Mouse (Mus musculus) lung, postnatal 0 days (tissue): ENCODE results near the gene P4ha1. TPM values are rescaled to one million over a fixed set of nuclear protein-coding genes. Genes with fewer than 3 reads are reported as not detected.

Experiments used
- ATAC-seq: fragments of 200-750 bp; cut with Nextera tagmentation; 2 replicates; pipeline ENCODE4 v1.8.0; 2017; ENCODE audit warnings: moderate library complexity
- DNase-seq: peaks from one replicate; pipeline ENCODE4 v3.0.0-alpha.2; 2016; ENCODE audit warnings: low spot score
- H3K27ac ChIP-seq: fragments of 300-500 bp; sonication (generic); 2 replicates; pipeline ENCODE4 v1.5.1; 2014; ENCODE audit warnings: antibody characterized with exemption, mild to moderate bottlenecking, low read length, mixed read lengths
- H3K27me3 ChIP-seq: fragments of 300-500 bp; sonication (generic); replicated peaks from 2 replicates; pipeline ENCODE4 v1.6.1; 2014; ENCODE audit warnings: low read length, mixed read lengths; ENCODE audit not compliant: insufficient read depth
- H3K36me3 ChIP-seq: fragments of 300-500 bp; sonication (generic); 2 replicates; pipeline ENCODE4 v1.6.1; 2014; ENCODE audit warnings: low read length, mixed read lengths; ENCODE audit not compliant: insufficient read depth
- H3K4me1 ChIP-seq: fragments of 300-500 bp; sonication (generic); 2 replicates; pipeline ENCODE4 v1.6.1; 2014; ENCODE audit warnings: antibody characterized with exemption, low read depth, low read length, mixed read lengths; ENCODE audit not compliant: insufficient read depth
- H3K4me2 ChIP-seq: fragments of 300-500 bp; sonication (generic); replicated peaks from 2 replicates; pipeline ENCODE4 v1.6.1; 2014; ENCODE audit warnings: low read depth, mild to moderate bottlenecking, low read length, moderate library complexity, mixed read lengths
- H3K4me3 ChIP-seq: fragments of 300-500 bp; sonication (generic); 2 replicates; pipeline ENCODE4 v1.5.1; 2014; ENCODE audit warnings: low read depth, low read length
- H3K9ac ChIP-seq: fragments of 300-500 bp; sonication (generic); replicated peaks from 2 replicates; pipeline ENCODE4 v1.6.1; 2014; ENCODE audit warnings: low read depth, mild to moderate bottlenecking
- H3K9me3 ChIP-seq: fragments of 300-500 bp; sonication (generic); 2 replicates; pipeline ENCODE4 v1.6.1; 2016; ENCODE audit warnings: low read length, mixed read lengths
- CTCF ChIP-seq: IDR thresholded peaks from 2 replicates; pipeline ENCODE4 v1.5.1; 2016; ENCODE audit warnings: antibody characterized with exemption, mild to moderate bottlenecking
- EP300 ChIP-seq: IDR thresholded peaks from 2 replicates; pipeline ENCODE4 v1.6.1; 2016; ENCODE audit warnings: antibody characterized with exemption, mild to moderate bottlenecking, control low read depth
- WGBS: fragments of 180-500 bp; shearing (Covaris S2); extraction: QIAGEN DNeasy Blood & Tissue Kit; methylation state at CpG from one replicate; pipeline ENCODE4 v1.1.7; 2014; 5-methylcytosine and 5-hydroxymethylcytosine counted together
- polyA plus RNA-seq: library from polyadenylated mRNA; unstranded; fragments of >200 nt; fragmentation: Nextera tagmentation; extraction: Ambion mirVana; gene quantifications from 2 replicates; pipeline ENCODE4 v1.2.1, GENCODE M21; 2015

P4ha1 gene
- polyA plus RNA-seq, 1 experiment from 2014 or later: 40.6 TPM

- ATAC-seq: peak; percentile 25; the same call in 1 of the 2 replicates
These were observed 37.6 kb upstream of the P4ha1 start for GRCm38 (mm10) chr10:59285530-59285929.

GRCm38 (mm10) chr10:59287251-59287650 lies 35.8 kb upstream of the P4ha1 start:
- ATAC-seq (peak; percentile 46), DNase-seq (peak; percentile 34)
- Histone ChIP-seq H3K4me1 (no peaks in the 10 kb centered on the region), H3K36me3 (no peaks in the 10 kb centered on the region), H3K27me3 (no peaks in the 10 kb centered on the region), H3K4me2 (no peak overlapping the region), H3K4me3 (no peak overlapping the region), H3K9ac (no peak overlapping the region), H3K9me3 (no peaks in the 10 kb centered on the region), H3K27ac (no peak overlapping the region)
- TF ChIP-seq EP300 (no peak), CTCF (no peak)
- 36% methylated on average over 2 of the region's 2 CpGs for WGBS

More at GRCm38 (mm10) chr10:59285530-59285929, 37.6 kb upstream of the P4ha1 start:
- Histone ChIP-seq H3K27ac (no peak overlapping the region), H3K4me3 (no peak overlapping the region), H3K4me2 (no peak overlapping the region), H3K4me1 (no peaks in the 10 kb centered on the region), H3K9me3 (no peaks in the 10 kb centered on the region), H3K9ac (no peak overlapping the region), H3K27me3 (no peaks in the 10 kb centered on the region), H3K36me3 (no peaks in the 10 kb centered on the region)
- no peak for TF ChIP-seq EP300
- no peak for TF ChIP-seq CTCF
- WGBS: 52% methylated on average over 5 of the region's 5 CpGs
- peak; percentile 60 for DNase-seq

- DNase-seq: no peak
- no peak for ATAC-seq
- Histone ChIP-seq H3K27ac (no peak overlapping the region), H3K9ac (no peak overlapping the region), H3K4me3 (no peak overlapping the region), H3K4me2 (no peak overlapping the region), H3K36me3 (no peaks in the 10 kb centered on the region), H3K9me3 (no peaks in the 10 kb centered on the region), H3K27me3 (no peaks in the 10 kb centered on the region), H3K4me1 (no peaks in the 10 kb centered on the region)
- TF ChIP-seq CTCF: no peak
- TF ChIP-seq EP300: no peak
- WGBS: 28% methylated on average over 3 of the region's 3 CpGs
These were observed 35.4 kb upstream of the P4ha1 start for GRCm38 (mm10) chr10:59287662-59288061.

GRCm38 (mm10) chr10:59289062-59289461 lies 34.0 kb upstream of the P4ha1 start:
- no peaks in the 10 kb centered on the region for H3K4me1 ChIP-seq
- H3K4me2 ChIP-seq: no peak overlapping the region
- no peaks in the 10 kb centered on the region for H3K9me3 ChIP-seq
- ATAC-seq (peak; percentile 26), DNase-seq (peak; percentile 65)
- 58% methylated on average over 8 of the region's 8 CpGs for WGBS
- no peak overlapping the region for H3K27ac ChIP-seq
- no peak overlapping the region for H3K9ac ChIP-seq
- no peaks in the 10 kb centered on the region for H3K27me3 ChIP-seq
- no peaks in the 10 kb centered on the region for H3K36me3 ChIP-seq
- no peak for TF ChIP-seq EP300
- peak; percentile 78 for TF ChIP-seq CTCF
- no peak overlapping the region for H3K4me3 ChIP-seq

- Histone ChIP-seq H3K4me1 (no peaks in the 10 kb centered on the region), H3K36me3 (no peaks in the 10 kb centered on the region), H3K9ac (no peak overlapping the region), H3K27me3 (no peaks in the 10 kb centered on the region), H3K4me3 (no peak overlapping the region), H3K9me3 (no peaks in the 10 kb centered on the region), H3K4me2 (no peak overlapping the region), H3K27ac (no peak overlapping the region)
- TF ChIP-seq CTCF (no peak), EP300 (no peak)
- 65% methylated on average over 3 of the region's 3 CpGs for WGBS
- DNase-seq (peak; percentile 7), ATAC-seq (no peak)
These were observed 31.6 kb upstream of the P4ha1 start for GRCm38 (mm10) chr10:59291536-59291935.

- Histone ChIP-seq H3K9ac (no peak overlapping the region), H3K27ac (no peak overlapping the region), H3K4me1 (no peaks in the 10 kb centered on the region), H3K4me3 (no peak overlapping the region), H3K9me3 (no peaks in the 10 kb centered on the region), H3K36me3 (no peaks in the 10 kb centered on the region), H3K27me3 (no peaks in the 10 kb centered on the region), H3K4me2 (no peak overlapping the region)
- ATAC-seq (no peak), DNase-seq (no peak)
- no peak for TF ChIP-seq CTCF
- no peak for TF ChIP-seq EP300
- 74% methylated on average over 7 of the region's 7 CpGs for WGBS
These were observed 31.0 kb upstream of the P4ha1 start for GRCm38 (mm10) chr10:59292079-59292478.

GRCm38 (mm10) chr10:59292558-59292957 lies 30.5 kb upstream of the P4ha1 start:
- H3K36me3 ChIP-seq: no peaks in the 10 kb centered on the region

More at GRCm38 (mm10) chr10:59292558-59292957, 30.5 kb upstream of the P4ha1 start:
- no peak overlapping the region for H3K4me3 ChIP-seq
- no peak overlapping the region for H3K27ac ChIP-seq
- H3K9me3 ChIP-seq: no peaks in the 10 kb centered on the region
- no peak for TF ChIP-seq EP300
- peak; percentile 98 for TF ChIP-seq CTCF
- peak; percentile 60 for ATAC-seq
- no peak overlapping the region for H3K4me2 ChIP-seq
- WGBS: 28% methylated on average over 4 of the region's 4 CpGs
- DNase-seq: peak; percentile 89
- no peaks in the 10 kb centered on the region for H3K27me3 ChIP-seq
- H3K4me1 ChIP-seq: no peaks in the 10 kb centered on the region
- H3K9ac ChIP-seq: no peak overlapping the region
